Mouse (Mus musculus) neural tube, embryonic 15.5 days (tissue): ENCODE data around the gene Olfr1130. TPM values are rescaled to one million over a fixed set of nuclear protein-coding genes. Genes with fewer than 3 reads are reported as not detected.
"Not testable (repeated sequence)": the region's sequence is repeated elsewhere in the genome, so short reads cannot be mapped to it uniquely, and the experiment has no call there.

ENCODE experiments used
- ATAC-seq: fragments of 200-750 bp; cut with Nextera tagmentation; 2 replicates; pipeline ENCODE4 v1.8.0; 2017; ENCODE audit warnings: mild to moderate bottlenecking, moderate TSS enrichment, moderate library complexity; ENCODE audit not compliant: low FRiP score
- H3K27ac ChIP-seq: fragments of 300-500 bp; sonication (generic); replicated peaks from 2 replicates; pipeline ENCODE4 v1.5.1; 2015; ENCODE audit warnings: mild to moderate bottlenecking, inconsistent platforms
- H3K27me3 ChIP-seq: fragments of 300-500 bp; sonication (generic); replicated peaks from 2 replicates; pipeline ENCODE4 v1.6.1; 2015; ENCODE audit warnings: inconsistent platforms
- H3K36me3 ChIP-seq: fragments of 300-500 bp; sonication (generic); 2 replicates; pipeline ENCODE4 v1.6.1; 2015; ENCODE audit warnings: inconsistent platforms
- H3K4me1 ChIP-seq: fragments of 300-500 bp; sonication (generic); 2 replicates; pipeline ENCODE4 v1.6.1; 2015; ENCODE audit warnings: inconsistent platforms
- H3K4me2 ChIP-seq: fragments of 300-500 bp; sonication (generic); 2 replicates; pipeline ENCODE4 v1.6.1; 2015; ENCODE audit warnings: inconsistent platforms, mild to moderate bottlenecking, moderate library complexity
- H3K4me3 ChIP-seq: fragments of 300-500 bp; sonication (generic); replicated peaks from 2 replicates; pipeline ENCODE4 v1.5.1; 2015; ENCODE audit warnings: mild to moderate bottlenecking, inconsistent platforms
- H3K9ac ChIP-seq: fragments of 300-500 bp; sonication (generic); replicated peaks from 2 replicates; pipeline ENCODE4 v1.6.1; 2015; ENCODE audit warnings: mild to moderate bottlenecking, inconsistent platforms
- H3K9me3 ChIP-seq: fragments of 300-500 bp; sonication (generic); replicated peaks from 2 replicates; pipeline ENCODE4 v1.6.1; 2016; ENCODE audit warnings: inconsistent platforms
- WGBS: fragments of 180-500 bp; shearing (Covaris S2); methylation state at CpG from one replicate; pipeline ENCODE4 v1.1.7; 2015; ENCODE audit warnings: mixed read lengths; 5-methylcytosine and 5-hydroxymethylcytosine counted together
- polyA plus RNA-seq: library from polyadenylated mRNA; unstranded; fragments of >200 nt; fragmentation: Nextera tagmentation; extraction: Ambion mirVana; gene quantifications from 2 replicates; pipeline ENCODE4 v1.2.1, GENCODE M21; 2015

The Olfr1130 gene
- polyA plus RNA-seq: not detected in 2 replicates

DNA sequence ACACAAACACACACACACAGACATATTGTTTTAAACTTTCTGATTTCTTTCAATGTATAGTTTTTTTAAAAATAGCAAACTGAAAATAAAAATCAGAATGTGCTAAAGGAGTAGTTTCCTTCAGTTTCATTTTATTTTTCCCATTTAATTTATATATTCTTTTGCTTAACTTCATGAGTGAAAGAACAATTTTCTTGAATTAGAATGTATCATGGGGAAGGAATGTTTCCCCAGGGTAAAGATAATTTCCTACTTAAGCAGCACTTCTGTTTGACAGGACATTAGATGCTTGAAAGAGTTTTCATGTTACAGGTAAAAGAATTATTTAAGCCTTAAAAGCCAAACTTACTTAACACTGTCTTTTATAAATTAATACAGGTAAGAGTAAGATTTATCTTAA lies at the start of gene Olfr1130:
Olfr1130 (plus strand) TSS at position 301 of the 400 bp plus-strand sequence.
- H3K27me3 ChIP-seq, H3K27ac ChIP-seq, H3K4me2 ChIP-seq, ATAC-seq, H3K4me1 ChIP-seq, H3K4me3 ChIP-seq, H3K36me3 ChIP-seq, H3K9me3 ChIP-seq, H3K9ac ChIP-seq: not testable (repeated sequence)

DNA sequence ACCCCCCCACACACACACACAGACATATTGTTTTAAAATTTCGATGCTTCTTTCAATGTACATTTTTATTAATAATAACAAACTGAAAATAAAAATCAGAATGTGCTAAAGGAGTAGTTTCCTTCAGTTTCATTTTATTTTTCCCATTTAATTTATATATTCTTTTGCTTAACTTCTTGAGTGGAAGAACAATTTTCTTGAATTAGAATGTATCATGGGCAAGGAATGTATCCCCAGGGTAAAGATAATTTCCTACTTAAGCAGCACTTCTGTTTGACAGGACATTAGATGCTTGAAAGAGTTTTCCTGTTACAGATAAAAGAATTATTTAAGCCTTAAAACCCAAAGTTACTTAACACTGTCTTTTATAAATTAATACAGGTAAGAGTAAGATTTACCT lies 32.4 kb upstream of the Olfr1130 start, which contains the start of gene Olfr1129:
Olfr1129 (plus strand) TSS at position 301 of the 400 bp plus-strand sequence.
- ATAC-seq, H3K36me3 ChIP-seq, H3K4me2 ChIP-seq, H3K27ac ChIP-seq, H3K27me3 ChIP-seq, H3K4me3 ChIP-seq, H3K9me3 ChIP-seq, H3K9ac ChIP-seq, H3K4me1 ChIP-seq: not testable (repeated sequence)
- 63% methylated on average over 1 of the region's 1 CpGs for WGBS

DNA sequence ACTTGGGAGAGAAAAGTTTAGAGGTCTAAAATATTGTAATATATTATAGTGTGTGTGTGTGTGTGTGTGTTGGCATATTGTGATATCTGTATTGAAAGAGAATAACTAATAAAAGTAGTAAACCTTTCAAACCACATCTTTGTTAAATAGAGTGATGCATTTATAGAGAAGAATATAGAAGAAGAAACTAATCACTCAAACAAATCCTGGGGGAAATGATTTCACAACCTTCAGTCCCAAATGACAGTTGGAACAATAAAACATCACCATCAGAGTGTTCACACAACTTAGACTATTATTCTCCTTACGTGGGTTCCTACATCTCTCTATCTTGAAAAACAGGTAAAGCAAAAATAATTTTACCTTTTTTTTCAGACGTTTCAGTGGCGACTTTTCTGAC lies 20.8 kb downstream of the Olfr1130 start, which contains the start of gene Olfr1131:
Olfr1131 (plus strand) TSS at position 301 of the 400 bp plus-strand sequence.
- Histone ChIP-seq H3K4me2 (no peak within 1 kb of the TSS), H3K4me3 (no peak within 1 kb of the TSS), H3K9ac (no peak within 1 kb of the TSS), H3K27me3 (no peaks in the 10 kb centered on the region), H3K4me1 (no peaks in the 10 kb centered on the region), H3K9me3 (no peaks in the 10 kb centered on the region), H3K36me3 (no peaks in the 10 kb centered on the region), H3K27ac (no peak within 1 kb of the TSS)
- 72% methylated on average over 3 of the region's 3 CpGs for WGBS
- ATAC-seq: no peak

DNA sequence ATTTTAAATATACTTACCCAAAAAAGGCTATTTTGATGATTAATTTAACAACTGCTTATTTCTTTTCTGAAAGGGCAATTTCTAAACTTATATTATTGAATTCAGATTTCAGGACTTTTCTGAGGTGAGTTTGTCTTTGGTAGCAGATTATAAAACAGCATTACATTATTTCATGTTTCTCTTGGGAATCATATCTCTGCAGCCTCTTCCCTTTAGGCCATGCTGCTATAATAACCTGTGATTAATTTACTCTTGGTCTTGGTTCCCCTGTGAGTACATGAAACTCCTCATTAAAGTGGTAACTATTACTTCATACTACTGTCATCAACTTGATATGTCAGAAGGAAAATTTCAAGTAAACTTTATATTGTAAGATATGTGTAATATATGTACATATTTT lies 31.4 kb downstream of the Olfr1130 start, which contains the start of gene Olfr1132:
Olfr1132 (minus strand) TSS at position 101 of the 400 bp plus-strand sequence.
- H3K27me3 ChIP-seq: no peaks in the 10 kb centered on the region
- no peak within 1 kb of the TSS for H3K4me3 ChIP-seq
- H3K4me2 ChIP-seq: no peak within 1 kb of the TSS
- no peaks in the 10 kb centered on the region for H3K36me3 ChIP-seq
- no peak within 1 kb of the TSS for H3K9ac ChIP-seq
- no peak for ATAC-seq
- no peaks in the 10 kb centered on the region for H3K4me1 ChIP-seq
- H3K27ac ChIP-seq: no peak within 1 kb of the TSS
- no peaks in the 10 kb centered on the region for H3K9me3 ChIP-seq

DNA sequence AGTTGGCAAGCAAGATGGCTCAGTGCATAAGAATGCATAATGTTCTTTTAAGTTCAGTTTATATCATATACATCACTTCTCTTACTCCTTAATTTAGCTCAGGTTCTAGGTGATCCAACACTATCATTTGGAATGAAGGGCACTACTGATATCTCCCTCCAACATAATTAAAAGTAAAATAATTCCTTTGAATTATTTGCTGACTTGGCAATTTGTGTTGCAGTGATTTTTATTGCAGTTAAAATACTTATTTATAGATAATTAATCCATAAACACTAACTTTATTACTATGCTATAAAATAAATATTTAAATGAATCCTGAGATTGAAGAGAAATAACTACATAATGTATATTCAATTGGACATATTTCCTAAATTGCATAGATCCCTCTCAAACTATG lies 36.4 kb downstream of the Olfr1130 start:
- H3K27ac ChIP-seq: no peak overlapping the region
- no peak for ATAC-seq
- no peaks in the 10 kb centered on the region for H3K27me3 ChIP-seq

DNA sequence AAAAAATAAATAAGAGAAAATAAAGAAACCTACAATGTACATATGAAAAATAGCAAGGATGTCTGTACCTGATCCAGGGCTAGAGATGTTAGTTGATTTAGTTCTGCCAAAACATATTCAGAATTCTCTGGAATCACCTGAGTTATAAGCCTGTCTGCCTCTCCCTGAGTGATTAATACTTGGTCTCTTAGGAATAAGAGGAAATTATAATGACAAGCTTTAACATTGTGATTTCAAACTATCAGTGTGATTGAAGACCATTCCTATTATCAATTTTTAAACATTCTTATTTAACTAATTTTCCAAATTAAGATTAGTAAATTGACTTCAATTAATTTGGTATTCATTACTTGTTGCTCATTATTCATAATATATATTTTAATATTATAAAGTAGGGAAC lies 41.3 kb downstream of the Olfr1130 start, which contains the start of gene Olfr1133:
Olfr1133 (minus strand) TSS at position 101 of the 400 bp plus-strand sequence.
- H3K4me1 ChIP-seq: no peaks in the 10 kb centered on the region
- no peaks in the 10 kb centered on the region for H3K36me3 ChIP-seq
- no peak within 1 kb of the TSS for H3K4me2 ChIP-seq
- no peaks in the 10 kb centered on the region for H3K9me3 ChIP-seq
- no peak within 1 kb of the TSS for H3K27ac ChIP-seq
- no peak within 1 kb of the TSS for H3K4me3 ChIP-seq
- ATAC-seq: no peak
- H3K27me3 ChIP-seq: no peaks in the 10 kb centered on the region
- no peak within 1 kb of the TSS for H3K9ac ChIP-seq

More for the DNA sequence above, 36.4 kb downstream of the Olfr1130 start:
- Histone ChIP-seq H3K9ac (no peak overlapping the region), H3K36me3 (no peaks in the 10 kb centered on the region), H3K4me3 (no peak overlapping the region), H3K9me3 (no peaks in the 10 kb centered on the region), H3K4me1 (no peaks in the 10 kb centered on the region), H3K4me2 (no peak overlapping the region)

DNA sequence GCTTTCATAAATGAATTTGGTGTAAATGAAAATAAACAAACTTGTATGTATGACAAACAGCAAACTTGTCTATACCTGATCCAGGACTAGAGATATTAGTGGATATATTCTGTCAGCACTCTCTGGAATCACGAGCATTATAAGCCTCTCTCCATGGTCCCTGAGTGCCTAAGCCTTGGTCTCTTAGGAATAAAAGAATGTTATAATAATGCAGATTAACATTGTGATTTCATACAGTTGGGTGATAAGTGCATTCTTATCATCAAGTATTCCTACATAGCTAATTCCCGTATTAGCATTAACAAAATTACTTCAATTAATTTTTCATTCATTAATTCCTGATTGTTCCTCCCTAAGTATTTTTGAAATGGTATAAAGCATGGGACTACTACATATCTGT lies 52.3 kb downstream of the Olfr1130 start, which contains the start of gene Olfr1134:
Olfr1134 (minus strand) TSS at position 101 of the 400 bp plus-strand sequence.
- Histone ChIP-seq H3K4me2 (no peak within 1 kb of the TSS), H3K27ac (no peak within 1 kb of the TSS), H3K4me3 (no peak within 1 kb of the TSS), H3K9ac (no peak within 1 kb of the TSS), H3K27me3 (no peaks in the 10 kb centered on the region), H3K4me1 (no peaks in the 10 kb centered on the region), H3K9me3 (no peaks in the 10 kb centered on the region), H3K36me3 (no peaks in the 10 kb centered on the region)
- 91% methylated on average over 2 of the region's 2 CpGs for WGBS
- ATAC-seq: no peak

Other genes starting within 250 kb of the Olfr1130 start
- gene Olfr1121, start 236.3 kb upstream of the Olfr1130 start, polyA plus RNA-seq: not detected in 2 replicates
- not detected in 2 replicates for gene Olfr1122, start 220.4 kb upstream of the Olfr1130 start, polyA plus RNA-seq
- not detected in 2 replicates for gene Olfr1123, start 189.6 kb upstream of the Olfr1130 start, polyA plus RNA-seq
- gene Olfr1124, start 175.9 kb upstream of the Olfr1130 start, polyA plus RNA-seq: 0.10 TPM in 1 of 2 replicates, not detected in the other
- gene Olfr1126, start 152.2 kb upstream of the Olfr1130 start, polyA plus RNA-seq: not detected in 2 replicates
- gene Pramel7, start 109.1 kb upstream of the Olfr1130 start, polyA plus RNA-seq: not detected in 2 replicates
- not detected in 2 replicates for gene Pramel6, start 99.6 kb upstream of the Olfr1130 start, polyA plus RNA-seq
- gene Olfr153, start 74.4 kb upstream of the Olfr1130 start, polyA plus RNA-seq: not detected in 2 replicates
- not detected in 2 replicates for gene Olfr1128, start 60.7 kb upstream of the Olfr1130 start, polyA plus RNA-seq
- not detected in 2 replicates for gene Olfr1129, start 32.3 kb upstream of the Olfr1130 start, polyA plus RNA-seq
- not detected in 2 replicates for gene Olfr1131, start 20.9 kb downstream of the Olfr1130 start, polyA plus RNA-seq
- gene Olfr1132, start 31.3 kb downstream of the Olfr1130 start, polyA plus RNA-seq: not detected in 2 replicates
- not detected in 2 replicates for gene Olfr1133, start 41.2 kb downstream of the Olfr1130 start, polyA plus RNA-seq
- not detected in 2 replicates for gene Olfr1134, start 52.2 kb downstream of the Olfr1130 start, polyA plus RNA-seq
- gene Olfr1135, start 67.5 kb downstream of the Olfr1130 start, polyA plus RNA-seq: not detected in 2 replicates
- not detected in 2 replicates for gene Olfr1136, start 87.7 kb downstream of the Olfr1130 start, polyA plus RNA-seq
- not detected in 2 replicates for gene Olfr1137, start 107.0 kb downstream of the Olfr1130 start, polyA plus RNA-seq
- not detected in 2 replicates for gene Olfr1138, start 133.8 kb downstream of the Olfr1130 start, polyA plus RNA-seq
- not detected in 2 replicates for gene Olfr1140, start 137.5 kb downstream of the Olfr1130 start, polyA plus RNA-seq
- gene Olfr1141, start 147.8 kb downstream of the Olfr1130 start, polyA plus RNA-seq: not detected in 2 replicates
- not detected in 2 replicates for gene Olfr152, start 173.3 kb downstream of the Olfr1130 start, polyA plus RNA-seq
- gene Olfr1143, start 194.4 kb downstream of the Olfr1130 start, polyA plus RNA-seq: not detected in 2 replicates
- not detected in 2 replicates for gene Olfr1145, start 203.6 kb downstream of the Olfr1130 start, polyA plus RNA-seq
- not detected in 2 replicates for gene Olfr1148, start 224.3 kb downstream of the Olfr1130 start, polyA plus RNA-seq
- gene Olfr1150-ps1, start 237.8 kb downstream of the Olfr1130 start, polyA plus RNA-seq: not detected in 2 replicates
- gene Olfr1151, start 249.7 kb downstream of the Olfr1130 start, polyA plus RNA-seq: not detected in 2 replicates